Mouse (Mus musculus) gastrocnemius, postnatal 25 days (tissue): ENCODE results near the gene Ank3. TPM values are rescaled to one million over a fixed set of nuclear protein-coding genes. Genes with fewer than 3 reads are reported as not detected.

Experiments used
- DNase-seq: peaks from one replicate; pipeline ENCODE4 v3.0.0; 2022
- total RNA-seq, 2 experiments: library from RNA; stranded (reverse); gene quantifications; 1 replicate in 1 of 2; 2 replicates in 1 of 2; pipeline ENCODE4 v1.2.3; 2021

Ank3 gene
- total RNA-seq, 2 experiments from 2014 or later, result 86.6 to 98.7 TPM

DNA sequence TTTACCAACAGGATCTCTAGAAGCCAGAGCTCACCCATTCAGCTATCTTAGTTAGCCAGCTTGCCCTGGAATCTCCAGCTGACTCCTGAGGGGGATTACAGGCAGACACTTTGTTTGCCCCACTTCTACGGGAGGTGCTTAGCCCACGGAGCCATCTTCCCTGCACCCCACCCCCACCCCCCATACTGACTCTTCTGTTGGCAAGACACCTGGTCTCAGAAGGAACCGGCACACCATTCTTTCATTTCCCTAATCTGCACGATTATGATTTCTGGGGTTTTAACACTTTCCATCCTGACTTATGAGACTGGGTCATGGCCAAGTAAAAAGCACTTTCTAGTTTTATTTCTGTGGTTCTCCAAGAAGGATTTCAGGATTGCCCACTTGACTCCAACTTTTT lies 268.9 kb downstream of the Ank3 start:
- no peak for DNase-seq

DNA sequence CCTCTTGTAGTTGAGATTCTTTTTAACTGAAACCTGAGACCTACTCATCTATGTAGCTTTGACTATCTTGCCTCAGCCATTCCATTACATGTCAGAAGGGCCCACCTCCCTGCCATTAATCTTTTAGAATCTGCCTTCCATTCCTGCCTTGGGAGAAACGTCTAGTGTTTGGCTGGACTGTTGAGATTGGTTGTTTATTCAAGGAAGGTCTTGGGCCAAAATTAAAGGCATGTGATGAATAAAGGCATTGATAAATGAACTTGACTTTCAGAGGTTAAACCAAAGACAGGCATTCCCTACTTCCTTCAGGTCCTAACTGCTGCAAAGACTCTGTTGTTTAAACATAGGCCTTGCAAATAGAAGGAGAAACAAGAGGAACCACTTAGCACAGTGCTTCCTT lies 271.9 kb downstream of the Ank3 start:
- DNase-seq, result no peak

DNA sequence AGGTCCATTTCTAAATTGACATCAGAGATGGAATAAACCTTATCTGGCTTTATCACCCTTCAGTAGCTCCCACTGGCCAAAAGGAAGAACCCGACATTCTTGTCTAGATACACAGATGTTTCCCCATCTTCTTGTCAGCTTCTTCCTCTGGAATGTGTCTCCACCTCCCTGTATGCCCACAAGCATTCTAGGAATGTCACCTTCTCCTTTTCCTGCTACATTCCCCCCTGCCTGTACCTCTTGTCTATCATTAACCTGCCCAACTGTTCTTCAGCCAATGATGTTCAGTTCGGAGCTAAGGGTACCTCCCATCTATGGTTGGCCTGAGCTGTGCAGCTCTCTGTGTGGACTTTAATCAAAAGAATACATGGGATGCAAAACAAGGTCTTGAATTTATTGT lies 272.4 kb downstream of the Ank3 start:
- DNase-seq, result no peak

DNA sequence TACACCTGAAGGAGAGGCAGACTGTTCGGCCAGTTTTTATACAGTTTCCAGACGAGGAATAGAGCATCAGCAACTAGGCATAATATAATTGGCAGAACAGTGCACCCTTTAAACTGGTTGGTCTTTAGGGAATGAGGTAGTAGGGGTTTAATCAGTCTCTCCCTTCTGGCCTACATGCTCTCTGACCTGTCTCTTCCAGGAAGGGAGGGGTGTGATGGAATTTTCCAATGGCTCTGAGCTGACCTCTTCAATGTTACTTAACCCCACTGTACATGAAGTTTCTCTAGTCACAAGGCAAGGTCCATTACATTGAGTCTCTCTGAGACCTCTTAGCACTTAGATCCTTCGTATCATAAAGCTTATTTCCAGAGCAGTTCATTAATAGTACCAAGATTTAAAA lies 272.9 kb downstream of the Ank3 start:
- DNase-seq, result no peak

DNA sequence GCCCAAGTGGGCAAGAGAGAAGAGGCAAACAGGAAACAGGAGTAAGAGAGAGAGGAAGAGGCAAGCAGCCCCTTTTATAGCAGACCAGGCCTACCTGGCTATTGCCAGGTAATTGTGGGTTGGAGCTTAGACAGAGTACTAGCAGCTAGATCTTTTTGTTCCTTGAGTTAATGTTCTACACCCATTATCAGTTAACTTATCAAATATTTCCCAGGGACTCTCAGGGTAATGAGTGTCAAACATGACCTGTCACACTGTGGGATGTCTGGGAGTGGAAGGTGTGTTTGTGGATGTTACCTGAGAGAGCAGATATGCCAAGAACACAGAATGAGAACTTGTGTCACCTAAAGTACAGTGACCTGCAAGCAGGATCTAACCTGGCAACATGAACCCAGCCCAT lies 274.0 kb downstream of the Ank3 start:
- no peak for DNase-seq

DNA sequence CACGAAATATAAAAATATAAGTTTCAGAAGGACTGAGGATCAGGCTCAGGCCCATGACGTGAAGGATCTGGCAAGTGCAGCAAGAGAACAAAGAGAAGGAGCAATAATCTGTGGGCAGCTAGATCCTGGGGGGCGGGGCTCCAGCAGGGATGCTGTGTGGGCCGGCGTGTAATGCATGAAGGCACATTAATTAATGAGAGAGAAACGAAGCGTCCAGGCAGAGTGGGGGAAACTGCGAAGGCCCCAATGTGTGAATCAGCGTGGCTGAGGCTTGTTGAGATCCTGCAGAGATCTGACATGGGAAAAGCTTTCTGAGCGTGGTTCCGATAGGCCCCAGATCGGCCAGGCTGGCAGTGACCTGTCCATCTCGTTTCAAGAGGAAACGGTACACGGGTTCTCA lies 279.7 kb downstream of the Ank3 start:
- no peak for DNase-seq

DNA sequence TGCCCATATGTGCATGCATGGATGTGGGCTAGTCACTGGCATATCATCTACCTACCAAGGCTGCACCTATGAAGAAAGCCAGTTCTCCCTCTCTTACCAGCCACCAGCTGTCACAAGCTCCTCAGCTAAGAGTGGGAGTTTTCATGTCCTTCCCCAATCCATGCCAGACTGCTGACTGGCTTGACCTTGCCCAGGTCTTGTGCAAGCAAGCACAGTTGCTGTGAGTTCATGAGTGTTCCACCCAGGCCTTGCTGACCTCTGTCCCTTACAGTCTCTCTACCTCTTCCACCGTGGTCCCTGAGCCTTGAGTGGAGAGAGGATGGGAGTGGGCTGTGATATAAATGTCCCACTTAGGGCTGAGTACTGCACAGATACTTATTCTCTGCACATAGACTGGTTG lies 287.8 kb downstream of the Ank3 start:
- DNase-seq, result no peak

DNA sequence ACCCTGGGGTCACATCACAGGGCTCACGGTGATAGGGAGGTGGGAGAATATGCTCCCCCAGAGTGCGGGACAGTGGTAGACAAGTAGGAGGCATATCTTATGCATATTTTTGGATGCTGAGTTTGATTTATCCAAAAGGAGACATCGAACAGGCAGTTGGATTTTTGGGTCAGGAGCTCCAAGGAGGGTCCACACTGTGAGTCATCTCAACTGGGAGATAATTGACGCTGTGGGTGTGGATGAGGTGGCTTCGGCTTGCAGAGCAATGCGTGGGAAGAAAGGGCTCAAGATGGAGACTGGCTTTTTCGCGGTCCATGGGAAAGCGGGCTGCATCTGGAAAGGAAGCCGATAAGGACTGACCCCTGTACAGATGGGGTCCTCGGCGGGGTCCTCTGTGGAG lies 290.5 kb downstream of the Ank3 start:
- DNase-seq, result no peak

DNA sequence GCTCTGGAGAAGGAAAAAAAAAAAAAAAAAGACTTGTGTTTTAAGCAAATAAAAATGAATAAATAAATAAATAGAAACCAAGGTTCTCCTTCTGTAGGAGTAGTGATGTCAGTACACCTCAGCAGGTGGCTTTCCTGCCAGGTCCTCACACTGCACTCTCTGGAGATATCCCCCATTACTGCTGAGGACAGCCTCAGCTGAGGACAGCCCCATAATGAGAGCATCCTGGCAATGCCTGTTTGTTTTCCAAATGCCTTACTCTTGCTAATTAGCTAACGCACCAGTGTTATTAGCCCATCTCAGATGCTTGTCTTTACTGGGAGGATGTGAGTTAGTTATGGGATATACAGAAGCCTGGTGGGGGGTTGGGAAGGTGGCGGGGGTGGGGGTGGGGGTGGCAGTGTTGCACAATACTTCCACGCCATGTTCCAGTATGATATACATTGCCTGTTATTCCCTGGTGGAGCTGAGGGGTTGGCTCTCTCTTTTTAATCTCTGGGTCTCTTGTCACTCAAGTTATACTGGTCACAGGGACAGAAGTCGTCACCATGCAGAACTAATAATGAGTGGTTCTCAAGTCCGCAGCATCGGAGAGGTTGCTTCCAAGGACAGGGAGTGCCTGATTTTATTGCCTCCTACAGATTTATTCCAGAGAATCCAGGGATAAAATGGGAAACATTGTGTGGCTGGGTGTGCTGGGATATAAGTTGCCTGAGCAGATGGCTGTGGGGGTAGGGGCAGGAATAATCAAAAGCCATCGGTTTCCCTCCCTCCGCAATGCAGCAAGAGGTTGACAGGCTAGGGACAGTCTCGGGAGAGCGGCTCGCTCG lies 291.8 kb downstream of the Ank3 start:
- DNase-seq, result no peak

DNA sequence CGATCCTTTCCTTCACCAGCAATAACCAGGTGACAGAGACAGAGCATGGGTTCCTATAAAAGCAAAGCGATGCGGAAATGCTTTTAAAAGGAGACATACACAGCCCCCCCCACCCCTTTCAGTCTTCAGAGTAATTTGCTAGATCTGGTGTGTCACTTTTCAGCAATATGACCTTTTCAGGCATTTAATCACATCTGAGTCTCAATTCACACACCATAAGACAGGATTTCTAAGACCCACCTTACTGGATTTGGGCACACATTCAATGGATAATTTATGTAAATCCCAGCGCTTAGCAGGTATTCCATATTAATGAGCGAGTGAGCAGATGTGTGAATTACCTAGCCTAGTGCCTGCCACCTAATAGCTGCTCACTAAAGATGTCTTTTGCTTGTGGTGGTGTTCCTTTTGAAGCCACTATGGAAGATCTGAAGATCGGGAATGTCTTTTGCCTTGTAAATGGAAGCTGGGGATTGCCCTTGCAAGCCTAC lies 292.4 kb downstream of the Ank3 start:
- no peak for DNase-seq

DNA sequence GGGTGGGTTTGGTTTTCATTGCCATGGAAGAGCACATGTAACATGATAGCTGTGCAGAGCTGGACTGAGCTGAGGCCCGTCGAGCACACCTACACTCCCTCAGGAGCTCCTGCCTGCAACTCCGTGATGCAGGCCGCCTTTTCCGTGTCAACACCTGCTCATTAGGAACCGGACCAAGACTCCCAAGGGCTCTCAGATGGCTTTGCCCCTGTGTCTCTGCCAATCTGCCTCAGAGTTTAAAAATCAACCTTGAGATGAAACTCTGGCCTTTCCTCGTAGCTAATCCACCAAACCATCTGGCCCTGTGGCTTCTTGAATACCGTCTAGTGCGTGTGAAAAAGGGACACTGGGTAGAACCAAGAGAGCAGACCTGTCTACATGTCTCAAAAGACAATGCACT lies 297.4 kb downstream of the Ank3 start:
- DNase-seq, result no peak

DNA sequence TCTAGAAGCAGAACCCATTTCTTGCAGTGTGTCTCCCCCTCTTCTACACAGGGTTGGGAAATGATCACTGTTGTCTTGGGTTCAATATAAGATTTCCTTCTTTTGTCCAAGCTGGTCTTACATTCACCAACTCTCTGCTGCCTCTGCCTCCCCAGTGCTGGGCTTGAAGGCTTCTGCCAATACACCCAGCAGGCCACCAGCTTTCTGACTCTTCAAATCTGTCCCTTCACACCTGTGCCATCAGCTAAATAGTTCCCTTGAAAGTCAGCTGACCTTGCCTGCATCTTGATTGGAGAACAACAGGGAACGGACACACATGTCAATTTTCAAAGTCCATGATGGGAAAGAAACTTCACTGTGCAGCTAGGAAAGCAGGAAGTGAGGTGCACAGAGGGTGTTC lies 300.1 kb downstream of the Ank3 start:
- DNase-seq, result no peak

DNA sequence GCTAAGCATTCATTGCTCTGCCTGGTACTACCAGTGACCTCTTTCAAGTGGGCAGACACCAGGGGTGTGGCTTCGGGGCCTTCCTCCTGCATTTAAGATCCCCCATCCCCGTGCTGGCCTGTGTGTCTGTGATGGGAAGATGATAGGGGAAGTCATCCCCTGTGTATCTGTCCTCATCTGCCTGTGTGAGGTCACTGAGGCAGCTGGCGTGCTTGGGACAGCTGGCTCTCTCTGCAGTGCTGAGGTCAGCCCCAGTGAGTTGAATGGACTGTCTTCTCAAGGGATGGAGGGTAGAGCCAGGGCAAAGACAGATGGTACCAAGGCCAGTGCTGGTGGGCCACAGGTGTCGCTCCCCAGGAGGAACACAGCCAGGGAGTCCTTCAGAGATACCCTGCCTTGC lies 302.7 kb downstream of the Ank3 start:
- DNase-seq, result peak; percentile 23

DNA sequence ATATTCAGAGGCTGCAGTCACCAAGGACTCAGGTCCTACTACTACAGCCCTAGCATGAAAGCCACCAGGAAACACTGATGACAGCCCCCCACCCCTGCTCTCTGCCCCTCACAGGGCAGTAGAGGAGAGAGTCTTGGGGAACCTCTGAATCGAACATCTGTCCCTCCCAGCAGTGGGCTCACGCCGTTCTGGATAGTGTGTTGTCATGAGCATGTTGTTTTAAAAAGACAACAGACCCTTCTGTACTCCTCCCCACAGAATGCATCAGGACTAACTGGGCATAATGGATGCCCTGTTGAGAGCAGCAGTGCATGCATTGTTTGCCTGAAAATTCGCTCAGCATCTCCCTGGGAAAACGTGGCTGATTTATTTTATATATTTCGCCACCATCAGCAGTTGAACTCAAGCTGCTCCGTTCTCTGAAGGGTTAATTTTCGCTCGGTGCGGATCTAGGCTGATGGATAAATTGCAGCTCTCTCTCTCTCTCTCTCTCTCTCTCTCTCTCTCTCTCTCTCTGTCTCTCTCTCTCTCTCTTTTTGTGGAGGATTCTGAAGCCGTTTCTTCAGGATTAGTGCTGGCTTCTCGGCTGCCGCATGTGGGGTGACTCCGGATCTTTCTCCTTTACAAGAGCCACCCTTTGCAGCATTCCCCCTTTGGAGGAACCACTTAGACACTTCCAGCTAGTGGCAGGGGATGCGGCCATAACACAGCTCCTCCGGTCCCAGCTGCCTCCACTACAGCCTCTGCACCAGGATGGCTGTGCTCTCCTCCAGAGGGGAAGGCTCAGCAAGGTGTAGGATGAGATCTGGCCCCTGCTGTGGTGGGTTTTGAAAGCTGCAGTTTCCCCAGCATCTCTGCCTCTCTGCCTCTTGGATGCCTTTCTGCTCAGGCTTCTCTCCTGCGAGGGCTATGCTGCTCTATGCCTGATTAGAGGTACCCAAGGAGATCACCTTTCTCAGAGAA lies 307.5 kb downstream of the Ank3 start:
- DNase-seq, result no peak

DNA sequence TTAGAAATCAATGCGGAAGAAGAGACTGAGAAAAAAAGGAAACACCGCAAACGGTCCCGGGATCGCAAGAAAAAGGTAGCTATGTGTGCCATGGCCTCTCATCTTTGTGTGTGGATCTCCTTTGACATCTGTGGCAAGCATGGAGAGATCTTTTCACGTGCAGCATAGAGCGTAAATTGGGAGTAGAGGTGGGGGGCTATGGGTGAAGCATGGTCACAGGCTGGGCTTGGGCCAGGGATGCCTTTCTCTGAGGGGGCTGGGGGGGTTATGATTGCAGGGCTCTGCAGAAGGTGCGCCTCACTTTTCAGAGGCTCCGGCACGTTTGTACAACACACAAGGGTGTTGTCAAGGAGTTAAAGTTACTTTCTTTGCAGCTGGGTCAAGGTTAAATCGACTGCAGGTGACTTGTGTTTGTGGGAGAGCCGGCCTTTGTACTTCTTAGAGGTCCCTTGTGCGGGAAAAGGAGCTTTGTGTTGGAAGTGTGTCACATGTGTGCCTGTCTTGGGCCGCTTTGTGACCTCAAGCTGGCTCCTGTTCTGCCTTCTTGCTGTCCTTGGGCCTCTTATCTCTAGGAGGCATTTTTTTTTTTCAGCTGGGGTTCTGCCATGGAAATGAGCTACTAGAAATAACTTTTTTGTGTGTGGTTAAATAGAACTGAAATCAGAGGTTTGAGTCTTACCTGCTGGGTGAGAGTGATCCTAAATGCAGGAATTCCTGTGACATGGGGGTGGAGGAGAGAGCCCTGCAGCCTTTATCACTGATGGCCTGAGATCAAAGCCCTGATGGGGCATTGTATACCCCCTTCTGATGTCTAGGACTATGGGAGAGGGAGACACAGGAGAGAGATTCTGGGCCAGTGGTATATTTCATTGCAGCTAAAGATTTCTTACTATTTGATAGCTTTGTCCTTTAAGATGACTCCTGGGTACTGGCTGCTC lies 308.5 kb downstream of the Ank3 start:
- DNase-seq, result no peak

DNA sequence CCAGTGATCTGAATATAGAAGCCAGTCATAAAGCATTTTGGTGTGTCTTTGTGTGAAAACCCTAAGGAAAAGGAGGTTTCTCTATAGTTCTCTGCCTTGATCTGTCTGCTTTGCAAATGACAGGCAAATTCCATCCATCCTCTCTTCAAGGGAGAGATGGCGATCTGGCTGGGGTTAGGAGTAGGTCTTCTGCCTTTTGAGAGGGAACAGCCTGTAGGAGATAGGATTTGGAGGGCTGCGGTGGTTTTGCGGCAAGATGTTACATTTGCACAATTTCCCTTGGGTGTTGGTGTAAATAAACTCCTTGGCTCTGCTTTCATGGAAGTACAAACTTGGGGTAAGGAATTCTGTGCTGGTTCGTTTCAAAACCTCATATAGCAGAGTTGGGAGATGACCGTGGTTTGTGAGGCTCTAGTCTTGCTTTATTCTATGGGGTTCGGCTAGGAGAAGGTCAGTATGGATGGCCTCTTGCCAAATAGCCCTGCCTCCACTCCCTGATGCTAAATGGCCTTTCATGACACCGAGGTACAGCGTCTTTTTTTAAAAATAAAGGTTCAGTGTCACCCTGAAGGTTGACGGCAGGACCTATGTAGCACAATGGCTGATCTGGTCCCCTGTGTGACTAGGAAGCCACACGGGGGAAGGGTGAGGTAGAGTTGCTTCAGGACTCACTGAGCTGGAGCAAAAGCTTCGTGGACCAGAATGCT lies 309.4 kb downstream of the Ank3 start:
- DNase-seq, result no peak

DNA sequence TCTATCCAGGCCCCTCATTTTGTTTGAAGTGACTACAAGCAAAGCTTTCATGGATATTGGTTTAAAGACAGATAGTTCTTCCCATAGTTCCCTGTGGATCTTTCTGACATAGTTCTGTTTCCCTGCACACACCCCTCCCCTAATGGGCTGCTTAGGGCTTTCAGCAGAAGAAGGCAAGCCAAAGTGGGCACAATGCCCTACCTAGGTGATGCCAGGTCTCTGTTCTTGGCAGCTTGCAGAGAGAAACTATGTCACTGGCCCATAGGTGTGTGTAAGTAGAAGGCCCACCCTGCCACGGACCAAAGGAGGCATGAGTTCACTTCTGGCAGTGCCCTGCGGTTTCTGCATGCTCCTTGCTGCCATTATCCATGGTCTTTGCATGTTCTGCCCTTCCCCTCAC lies 311.1 kb downstream of the Ank3 start:
- peak; percentile 15 for DNase-seq

DNA sequence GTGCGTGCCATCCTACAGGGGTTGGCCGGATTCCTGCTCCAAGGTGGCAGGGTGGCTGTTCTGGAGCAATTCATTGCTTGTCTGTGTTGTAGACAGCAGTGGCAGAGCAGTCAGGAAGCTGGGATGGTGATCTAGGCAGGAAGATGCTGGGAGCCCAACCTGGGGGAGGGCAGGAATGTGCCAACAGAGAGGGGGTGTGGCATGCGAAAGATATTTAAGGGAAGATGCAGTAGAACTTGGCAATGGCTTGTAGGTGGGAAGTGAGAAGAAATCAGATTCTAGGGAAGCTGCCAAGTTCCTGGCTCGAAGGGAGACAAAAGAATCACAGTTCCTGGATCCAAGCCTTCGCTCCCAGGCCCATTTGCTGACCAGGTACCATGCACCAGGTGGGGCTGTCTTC lies 312.2 kb downstream of the Ank3 start:
- DNase-seq, result no peak

DNA sequence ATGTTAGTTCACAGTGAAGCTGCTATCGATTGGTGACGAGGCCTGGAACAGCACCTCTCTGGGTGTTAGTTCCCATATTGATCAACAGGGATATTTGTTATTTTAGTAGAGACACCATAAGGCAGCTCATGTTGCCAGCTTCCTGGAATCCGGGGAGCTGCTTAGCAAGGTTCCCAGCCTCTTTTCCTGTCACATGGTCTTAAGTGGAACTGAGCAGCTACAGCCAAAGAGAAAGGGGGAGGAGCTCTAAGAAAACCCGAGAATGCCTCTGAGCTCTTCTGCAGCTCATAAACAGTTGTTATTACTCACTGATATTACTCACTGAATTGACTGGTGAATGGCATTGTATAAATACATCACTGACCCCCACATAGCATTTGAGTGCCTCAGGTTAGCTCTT lies 318.3 kb downstream of the Ank3 start:
- DNase-seq, result no peak

DNA sequence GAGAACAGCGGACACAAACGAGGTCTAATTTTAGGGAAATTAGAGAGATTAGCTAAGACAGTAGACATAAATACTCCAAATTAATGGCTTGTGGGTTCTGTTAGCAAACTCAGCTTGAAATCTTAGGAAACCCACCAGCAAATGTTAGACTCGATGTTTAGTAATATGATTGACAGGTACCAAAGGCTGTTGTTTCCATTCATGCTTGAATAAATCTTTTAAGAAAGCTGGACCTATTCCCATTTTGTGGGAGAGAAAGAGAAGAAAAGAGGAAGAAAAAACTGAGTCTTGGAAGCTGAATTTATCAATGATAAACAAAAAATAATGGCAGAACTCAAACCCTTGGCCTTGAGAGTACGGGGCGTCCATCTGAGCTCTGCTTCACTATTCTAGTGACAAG lies 320.8 kb downstream of the Ank3 start:
- no peak for DNase-seq

DNA sequence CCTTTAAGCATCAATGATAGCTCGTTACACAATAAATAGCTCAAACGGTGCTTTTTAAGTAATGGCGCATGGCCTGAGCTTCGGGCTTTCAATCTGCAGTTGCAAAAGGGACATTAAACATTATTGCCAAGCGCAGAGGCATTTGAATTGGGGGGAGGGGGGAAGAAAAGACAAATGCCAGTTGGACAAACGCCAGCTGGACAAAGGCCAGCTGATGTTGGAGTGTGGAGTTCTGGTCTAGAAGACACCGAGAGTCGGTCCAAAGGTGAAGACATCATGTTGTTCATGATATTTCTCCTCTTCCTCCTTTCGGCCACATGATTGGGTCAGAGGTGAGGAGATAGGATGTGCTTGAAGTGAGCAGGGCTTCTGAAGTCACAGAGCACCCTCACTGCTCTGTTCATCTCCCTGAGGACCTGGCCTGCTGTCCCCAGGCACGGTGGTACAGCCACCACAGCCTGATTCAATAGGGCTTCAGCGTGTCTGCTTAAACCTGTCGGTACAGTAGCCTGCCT lies 321.4 kb downstream of the Ank3 start:
- no peak for DNase-seq
